Mouse (Mus musculus) C2C12 (cell line): Measurements from ENCODE around the gene Arfgef2. TPM values are rescaled to one million over a fixed set of nuclear protein-coding genes. Genes with fewer than 3 reads are reported as not detected.

Experiments
- H3K27me3 ChIP-seq: one replicate; pipeline ENCODE4 v1.6.1; 2011; ENCODE audit not compliant: control insufficient read depth, insufficient read depth, insufficient read length
- H3K36me3 ChIP-seq: one replicate; pipeline ENCODE4 v1.6.1; 2011; ENCODE audit not compliant: control insufficient read depth, insufficient read depth
- H3K4me3 ChIP-seq: one replicate; pipeline ENCODE4 v1.5.1; 2011; ENCODE audit warnings: mild to moderate bottlenecking, control low read depth; ENCODE audit not compliant: poor library complexity, insufficient read depth, severe bottlenecking
- H3K79me2 ChIP-seq: one replicate; pipeline ENCODE4 v1.6.1; 2011; ENCODE audit not compliant: control insufficient read depth, insufficient read depth
- H3K79me3 ChIP-seq: one replicate; pipeline ENCODE4 v1.6.1; 2011; ENCODE audit warnings: low read depth, control low read depth
- H3ac ChIP-seq: one replicate; pipeline ENCODE3; 2011; ENCODE audit warnings: low read depth; ENCODE audit not compliant: control insufficient read depth, insufficient read length
- CEBPB ChIP-seq: IDR thresholded peaks from one replicate; pipeline ENCODE4 v1.6.1; 2011; ENCODE audit warnings: low read depth, mild to moderate bottlenecking, control low read depth, moderate library complexity
- CTCF ChIP-seq: IDR thresholded peaks from one replicate; pipeline ENCODE4 v1.5.1; 2011; ENCODE audit not compliant: control insufficient read depth, insufficient read depth, insufficient read length
- FOSL1 ChIP-seq: IDR thresholded peaks from one replicate; pipeline ENCODE4 v1.8.0; 2011; ENCODE audit warnings: mild to moderate bottlenecking, low read length; ENCODE audit not compliant: poor library complexity, insufficient read depth, severe bottlenecking
- MAX ChIP-seq: IDR thresholded peaks from one replicate; pipeline ENCODE4 v1.6.1; 2011; ENCODE audit warnings: mild to moderate bottlenecking, control low read depth
- MYOD1 ChIP-seq: IDR thresholded peaks from one replicate; pipeline ENCODE4 v1.6.1; 2011; ENCODE audit warnings: low read depth; ENCODE audit not compliant: control insufficient read depth, insufficient read length
- MYOG ChIP-seq: IDR thresholded peaks from one replicate; pipeline ENCODE4 v1.6.1; 2011; ENCODE audit not compliant: control insufficient read depth, insufficient read length; ENCODE audit errors: extremely low read depth
- USF1 ChIP-seq: IDR thresholded peaks from one replicate; pipeline ENCODE4 v1.6.1; 2011; ENCODE audit warnings: low read depth, mild to moderate bottlenecking, control low read depth, moderate library complexity
- polyA plus RNA-seq: library from polyadenylated mRNA; unstranded; fragments of >200 nt; fragmentation: generic; extraction: Trizol; gene quantifications from one replicate; pipeline ENCODE4 v1.2.1, GENCODE M21; 2012; ENCODE audit warnings: missing spikeins

Arfgef2 gene
- polyA plus RNA-seq, 1 experiment = 8.2 TPM

GRCm38 (mm10) chr2:166896974-166897373 is 91.6 kb downstream of the Arfgef2 start:
- Histone ChIP-seq H3K79me3 (no peaks in the 10 kb centered on the region), H3K36me3 (peaks cover 20% of the 10 kb centered on the region), H3ac (no peak overlapping the region), H3K79me2 (no peaks in the 10 kb centered on the region), H3K27me3 (no peaks in the 10 kb centered on the region), H3K4me3 (no peak overlapping the region)
- TF ChIP-seq MYOD1 (no peak), CEBPB (no peak), CTCF (no peak), MAX (no peak), USF1 (no peak), FOSL1 (no peak), MYOG (no peak)

- H3K4me3 ChIP-seq = no peak overlapping the region
- H3K79me3 ChIP-seq = no peaks in the 10 kb centered on the region
- no peaks in the 10 kb centered on the region for H3K79me2 ChIP-seq
- peaks cover 7% of the 10 kb centered on the region for H3K36me3 ChIP-seq
- no peak for TF ChIP-seq MYOG
- TF ChIP-seq CEBPB = no peak
- no peak for TF ChIP-seq FOSL1
- no peak for TF ChIP-seq MAX
- TF ChIP-seq MYOD1 = no peak
- H3ac ChIP-seq = no peak overlapping the region
- H3K27me3 ChIP-seq = no peaks in the 10 kb centered on the region
Observed at GRCm38 (mm10) chr2:166899161-166899560, 93.8 kb downstream of the Arfgef2 start.

GRCm38 (mm10) chr2:166899746-166900145 is 94.4 kb downstream of the Arfgef2 start:
- H3K4me3 ChIP-seq = no peak overlapping the region

GRCm38 (mm10) chr2:166900792-166901505 is 95.6 kb downstream of the Arfgef2 start:
- TF ChIP-seq MYOG (no peak), FOSL1 (no peak), CEBPB (no peak), MYOD1 (no peak), USF1 (no peak), MAX (no peak), CTCF (no peak)
- peaks cover under 1% of the 10 kb centered on the region for H3K36me3 ChIP-seq
- no peak overlapping the region for H3K4me3 ChIP-seq
- no peak overlapping the region for H3ac ChIP-seq
- H3K27me3 ChIP-seq = no peaks in the 10 kb centered on the region
- H3K79me3 ChIP-seq = no peaks in the 10 kb centered on the region
- H3K79me2 ChIP-seq = peaks cover 2% of the 10 kb centered on the region

More at GRCm38 (mm10) chr2:166899746-166900145, 94.4 kb downstream of the Arfgef2 start:
- Histone ChIP-seq H3K36me3 (peaks cover 3% of the 10 kb centered on the region), H3ac (no peak overlapping the region), H3K79me2 (no peaks in the 10 kb centered on the region), H3K79me3 (no peaks in the 10 kb centered on the region), H3K27me3 (no peaks in the 10 kb centered on the region)
- TF ChIP-seq MYOD1 = no peak
- no peak for TF ChIP-seq CEBPB
- no peak for TF ChIP-seq MAX
- no peak for TF ChIP-seq FOSL1
- no peak for TF ChIP-seq CTCF

- no peaks in the 10 kb centered on the region for H3K27me3 ChIP-seq
- H3K4me3 ChIP-seq = no peak overlapping the region
- no peak overlapping the region for H3ac ChIP-seq
- peaks cover 31% of the 10 kb centered on the region for H3K79me2 ChIP-seq
- TF ChIP-seq MYOG (no peak), MAX (no peak), FOSL1 (no peak), MYOD1 (no peak), USF1 (no peak), CEBPB (no peak), CTCF (no peak)
- peaks cover 24% of the 10 kb centered on the region for H3K79me3 ChIP-seq
- peaks cover 13% of the 10 kb centered on the region for H3K36me3 ChIP-seq
Observed at GRCm38 (mm10) chr2:166903719-166904282, 98.4 kb downstream of the Arfgef2 start.
